Mouse (Mus musculus) bone marrow macrophage, adult 2 months (primary cell): Measurements from ENCODE around the gene Vmn1r237. TPM values are rescaled to one million over a fixed set of nuclear protein-coding genes. Genes with fewer than 3 reads are reported as not detected.

Source experiments
- H3K27ac ChIP-seq: 2 replicates; pipeline ENCODE4 v1.5.1; 2012; ENCODE audit warnings: low read depth, low read length; ENCODE audit not compliant: insufficient read depth
- H3K4me1 ChIP-seq: 2 replicates; pipeline ENCODE4 v1.6.1; 2012; ENCODE audit warnings: low read length; ENCODE audit not compliant: control insufficient read depth, insufficient read depth
- H3K4me3 ChIP-seq: 2 replicates; pipeline ENCODE4 v1.5.1; 2012; ENCODE audit warnings: mild to moderate bottlenecking, low read length, moderate library complexity; ENCODE audit not compliant: insufficient read depth
- CTCF ChIP-seq: IDR thresholded peaks from 2 replicates; pipeline ENCODE4 v1.5.1; 2012; ENCODE audit warnings: low read depth, mild to moderate bottlenecking, low read length, moderate library complexity
- POLR2A ChIP-seq: IDR thresholded peaks from 2 replicates; pipeline ENCODE4 v1.6.1; 2012; ENCODE audit warnings: mild to moderate bottlenecking, low read depth, low read length, borderline replicate concordance
- polyA plus RNA-seq: library from polyadenylated mRNA; stranded (reverse); fragments of >200 nt; gene quantifications from 2 replicates; pipeline ENCODE4 v1.2.4, GENCODE M21; 2012; ENCODE audit not compliant: missing spikeins, insufficient read depth, insufficient read length

Vmn1r237 gene
- 0.19 TPM in 1 of 2 replicates, not detected in the other for polyA plus RNA-seq

DNA sequence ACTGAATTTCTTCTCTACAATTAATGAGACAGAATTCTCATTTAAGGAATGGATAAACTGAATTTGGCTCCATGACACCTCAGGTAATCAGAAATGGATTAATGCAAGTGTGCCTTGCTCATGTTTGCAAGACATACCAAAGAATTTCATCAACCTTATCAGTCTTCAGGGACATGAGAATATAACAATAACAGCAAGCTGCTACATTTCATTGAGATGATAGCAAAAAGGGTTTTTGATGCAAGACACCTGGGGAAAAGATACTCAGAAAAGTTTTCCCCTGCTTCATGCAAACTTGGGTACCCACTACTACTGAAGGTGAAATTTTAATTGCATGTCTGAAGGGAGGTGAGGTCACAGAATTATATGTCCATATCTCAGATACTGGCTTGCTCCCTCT lies at the start of gene Vmn1r237:
Vmn1r237 (plus strand) TSS at position 301 of the 400 bp plus-strand sequence.
- Histone ChIP-seq H3K27ac (no peak within 1 kb of the TSS), H3K4me1 (no peaks in the 10 kb centered on the region), H3K4me3 (no peak within 1 kb of the TSS)
- TF ChIP-seq POLR2A (no peak), CTCF (no peak)

DNA sequence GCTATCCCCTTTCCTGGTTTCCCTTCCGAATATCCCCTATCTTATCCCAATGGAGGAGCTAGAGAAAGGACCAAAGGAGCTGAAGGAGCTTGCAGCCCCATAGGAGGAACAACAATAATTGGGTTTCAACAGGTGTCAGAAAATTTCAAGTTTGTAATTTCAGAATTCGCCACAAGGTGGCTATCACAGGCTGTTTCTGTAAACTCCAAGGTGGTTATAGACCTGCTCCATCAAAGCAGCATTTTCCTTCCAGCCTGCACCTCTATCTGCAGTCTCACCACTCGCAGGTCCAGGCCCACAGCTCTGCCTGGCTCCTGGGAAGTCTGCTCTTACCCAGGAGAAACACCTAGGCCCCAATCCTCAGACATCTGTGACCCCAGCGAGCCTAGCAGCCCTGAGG lies 39.6 kb upstream of the Vmn1r237 start:
- Histone ChIP-seq H3K4me3 (no peak overlapping the region), H3K27ac (no peak overlapping the region), H3K4me1 (no peaks in the 10 kb centered on the region)
- TF ChIP-seq POLR2A (no peak), CTCF (no peak)

GRCm38 (mm10) chr17:21282642-21283041 lies 29.0 kb upstream of the Vmn1r237 start, which contains the start of gene Vmn1r236:
Gene Vmn1r236 (plus strand): TSS chr17:21282942.
- Histone ChIP-seq H3K4me3 (no peak within 1 kb of the TSS), H3K27ac (no peak within 1 kb of the TSS), H3K4me1 (no peaks in the 10 kb centered on the region)
- no peak for TF ChIP-seq CTCF
- TF ChIP-seq POLR2A: no peak

- Histone ChIP-seq H3K4me1 (no peaks in the 10 kb centered on the region), H3K27ac (no peak overlapping the region), H3K4me3 (no peak overlapping the region)
- TF ChIP-seq POLR2A (no peak), CTCF (no peak)
These were observed 27.3 kb upstream of the Vmn1r237 start for GRCm38 (mm10) chr17:21284395-21284794.

GRCm38 (mm10) chr17:21289695-21290094 lies 22.0 kb upstream of the Vmn1r237 start:
- no peak overlapping the region for H3K4me3 ChIP-seq
- no peak overlapping the region for H3K27ac ChIP-seq
- H3K4me1 ChIP-seq: no peaks in the 10 kb centered on the region
- TF ChIP-seq POLR2A (no peak), CTCF (no peak)

Other genes starting within 250 kb of the Vmn1r237 start
- gene Vmn1r234, start 85.8 kb upstream of the Vmn1r237 start, polyA plus RNA-seq: not detected in 2 replicates
- not detected in 2 replicates for gene Vmn1r235, start 55.5 kb upstream of the Vmn1r237 start, polyA plus RNA-seq
- gene Vmn1r236, start 28.9 kb upstream of the Vmn1r237 start, polyA plus RNA-seq: not detected in 2 replicates
- 6.8 and 7.4 TPM in 2 replicates for gene Zfp677, start 71.9 kb downstream of the Vmn1r237 start, polyA plus RNA-seq
- gene Zfp54, start 111.4 kb downstream of the Vmn1r237 start, polyA plus RNA-seq: 2.7 and 3.8 TPM in 2 replicates
- gene Zfp51, start 138.5 kb downstream of the Vmn1r237 start, polyA plus RNA-seq: 5.9 and 8.1 TPM in 2 replicates
- gene Zfp53, start 177.1 kb downstream of the Vmn1r237 start, polyA plus RNA-seq: 13.5 and 13.8 TPM in 2 replicates
- gene Zfp52, start 223.7 kb downstream of the Vmn1r237 start, polyA plus RNA-seq: 26.4 and 29.3 TPM in 2 replicates